Mouse (Mus musculus) frontal cortex, postnatal 25 days (tissue): Measurements from ENCODE around the gene Mob3c.

Experiments used
- DNase-seq, 2 experiments: peaks; one replicate each; pipeline ENCODE4 v3.0.0; 2022; ENCODE audit warnings: low spot score in 2 of 2

Mob3c gene

GRCm38 (mm10) chr4:115881183-115881582 is 53.3 kb downstream of the Mob3c start:
- no peak for DNase-seq

GRCm38 (mm10) chr4:115882195-115882594 is 54.3 kb downstream of the Mob3c start:
- no peak for DNase-seq

DNA sequence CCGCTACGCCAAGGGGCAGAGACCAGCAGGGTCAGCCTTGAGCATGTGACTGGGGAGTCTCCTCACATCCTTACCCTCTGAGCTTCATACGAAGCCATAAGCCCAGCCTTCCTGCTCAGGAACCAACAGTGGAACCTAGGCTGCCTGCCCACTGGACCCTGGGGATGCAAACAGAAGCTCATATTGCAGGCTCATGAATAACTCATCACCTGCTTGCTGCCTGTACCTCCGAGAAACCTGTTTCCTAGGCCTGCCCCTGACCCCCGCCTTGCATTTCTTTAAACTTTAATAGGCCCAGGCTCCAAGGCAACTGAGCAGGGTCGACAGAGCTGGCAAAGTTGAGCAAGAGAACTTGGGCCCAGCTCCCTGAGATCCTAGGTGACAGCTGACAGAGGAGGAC is 56.1 kb downstream of the Mob3c start, which contains the start of gene Kncn:
TSS of gene Kncn (plus strand) at position 379 of the 400 bp plus-strand sequence.
- DNase-seq: no peak
